In the genomic region with DNA sequence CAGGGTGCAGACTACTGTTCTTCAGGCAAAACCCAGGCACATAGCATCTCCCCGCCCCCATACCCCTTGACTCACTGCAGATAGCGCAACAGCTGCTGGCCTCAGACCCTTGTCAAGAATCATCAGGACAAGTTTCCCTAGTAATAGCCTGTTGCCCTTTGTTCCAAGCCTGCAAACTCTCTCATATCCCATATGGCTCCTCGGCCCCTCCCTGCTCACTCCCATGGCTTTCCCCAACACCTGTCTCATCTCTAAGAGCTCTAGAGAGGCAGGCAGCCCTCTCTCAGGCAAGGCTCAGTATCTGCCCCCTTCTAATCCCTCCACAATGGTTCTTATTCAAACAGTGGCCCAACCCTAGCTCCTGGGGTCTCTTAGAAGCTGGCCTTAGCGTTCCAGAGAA, we compare ENCODE assay signal across 9 mouse cellular contexts. TPM values are rescaled to one million over a fixed set of nuclear protein-coding genes. Genes with fewer than 3 reads are reported as not detected.
DNase-seq lines count a peak whose midpoint lies in the region; ATAC-seq and TF ChIP-seq lines count a peak whose summit lies in the region.
"Had no signal": no experiment of that assay in that cellular context is flagged by ENCODE, and none has a peak within 500 bp of the region (broad histone marks: within the 10 kb centered on the region; RNA-seq: fewer than 3 reads in every experiment).

No protein-coding gene starts in this region.

- intact Hi-C loops in left cerebral cortex, postnatal 25 days (cut with DNase I), result loop anchor here (2.0 kb wide), 1 partner anchor 18 kb away; no protein-coding TSS in a partner anchor

- H3K36me3 ChIP-seq in lung, embryonic 16.5 days (ENCODE audit: control insufficient read depth, insufficient read depth, low read length), result no peaks in the 10 kb centered on the region
- H3K36me3 ChIP-seq in forebrain, postnatal 0 days (ENCODE audit: insufficient read depth), result no peaks in the 10 kb centered on the region
- H3K36me3 ChIP-seq in midbrain, embryonic 11.5 days (ENCODE audit: control insufficient read depth, insufficient read depth, low read length), result no peaks in the 10 kb centered on the region
- H3K36me3 ChIP-seq in stomach, embryonic 16.5 days (ENCODE audit: control insufficient read depth, insufficient read depth, low read length), result no peaks in the 10 kb centered on the region

- WGBS in lung, embryonic 16.5 days, result 33% methylated on average over 4 of the region's 4 CpGs
- 47% methylated on average over 4 of the region's 4 CpGs for WGBS in forebrain, postnatal 0 days
- 42% methylated on average over 4 of the region's 4 CpGs for WGBS in midbrain, embryonic 11.5 days
- WGBS in stomach, embryonic 16.5 days, result 32% methylated on average over 4 of the region's 4 CpGs

- H3K4me3 ChIP-seq in lung, embryonic 16.5 days (ENCODE audit: low read length), result peak overlapping the region; percentile 79
- H3K4me3 ChIP-seq in forebrain, postnatal 0 days (ENCODE audit: low read depth, low read length), result peak overlapping the region; percentile 83; the same call in 1 of the 2 replicates
- H3K4me3 ChIP-seq in midbrain, embryonic 11.5 days (ENCODE audit: low read depth, low read length), result no peak overlapping the region
- H3K4me3 ChIP-seq in stomach, embryonic 16.5 days (replicated peaks; ENCODE audit: low read length), result peak overlapping the region; percentile 72

- peaks cover 2% of the 10 kb centered on the region; the same call in 1 of the 2 replicates for H3K27me3 ChIP-seq in lung, embryonic 16.5 days (ENCODE audit: control insufficient read depth, insufficient read depth, low read depth, low read length)
- no peaks in the 10 kb centered on the region for H3K27me3 ChIP-seq in forebrain, postnatal 0 days (ENCODE audit: insufficient read depth, low read length)
- H3K27me3 ChIP-seq in midbrain, embryonic 11.5 days (ENCODE audit: control insufficient read depth, insufficient read depth, low read length), result peaks cover 12% of the 10 kb centered on the region
- no peaks in the 10 kb centered on the region for H3K27me3 ChIP-seq in stomach, embryonic 16.5 days (ENCODE audit: control insufficient read depth, insufficient read depth, low read length)

- no peak for DNase-seq in lung, adult 18-20 months
- DNase-seq in forebrain, postnatal 0 days, result no peak
- DNase-seq in midbrain, embryonic 11.5 days (ENCODE audit: low spot score, missing footprints), result peak; percentile 87
- no peak for DNase-seq in thymus, postnatal 0 days (ENCODE audit: low spot score)
- DNase-seq in left cerebral cortex, postnatal 25 days (ENCODE audit: low spot score in 2 of 2), result no peak
- DNase-seq: layer of hippocampus, postnatal 36 days had no signal

- no peaks in the 10 kb centered on the region for H3K9me3 ChIP-seq in lung, embryonic 16.5 days (ENCODE audit: control insufficient read depth, low read length)
- H3K9me3 ChIP-seq in forebrain, postnatal 0 days (ENCODE audit: low read length), result no peaks in the 10 kb centered on the region
- H3K9me3 ChIP-seq in midbrain, embryonic 11.5 days (ENCODE audit: control insufficient read depth, low read length), result no peaks in the 10 kb centered on the region
- no peaks in the 10 kb centered on the region for H3K9me3 ChIP-seq in stomach, embryonic 16.5 days (replicated peaks; ENCODE audit: control insufficient read depth, low read length)

- H3K4me1 ChIP-seq in lung, embryonic 16.5 days (replicated peaks; ENCODE audit: control insufficient read depth, insufficient read depth, low read length), result peaks cover 51% of the 10 kb centered on the region
- peaks cover 15% of the 10 kb centered on the region; the same call in 1 of the 2 replicates for H3K4me1 ChIP-seq in forebrain, postnatal 0 days (ENCODE audit: insufficient read depth)
- H3K4me1 ChIP-seq in midbrain, embryonic 11.5 days (ENCODE audit: control insufficient read depth, insufficient read depth, low read length), result peaks cover 27% of the 10 kb centered on the region
- H3K4me1 ChIP-seq in stomach, embryonic 16.5 days (ENCODE audit: control insufficient read depth, insufficient read depth, low read length), result peaks cover 40% of the 10 kb centered on the region

- no peak for TF ChIP-seq CTCF in forebrain, postnatal 0 days (IDR thresholded peaks at IDR 0.05; ENCODE audit: low read depth)

- H3K27ac ChIP-seq in lung, embryonic 16.5 days (ENCODE audit: low read length), result peak overlapping the region; percentile 80
- no peak overlapping the region for H3K27ac ChIP-seq in forebrain, postnatal 0 days (ENCODE audit: low read depth, low read length)
- H3K27ac ChIP-seq in midbrain, embryonic 11.5 days (ENCODE audit: low read depth, low read length), result no peak overlapping the region
- peak overlapping the region; percentile 57 for H3K27ac ChIP-seq in stomach, embryonic 16.5 days (ENCODE audit: low read length)

- ATAC-seq in lung, embryonic 16.5 days (ENCODE audit: low read depth), result no peak
- ATAC-seq in forebrain, postnatal 0 days, result no peak
- no peak for ATAC-seq in midbrain, embryonic 11.5 days (ENCODE audit: low FRiP score)
- no peak for ATAC-seq in stomach, embryonic 16.5 days (ENCODE audit: insufficient read depth, low FRiP score)

- peak overlapping the region; percentile 96 for H3K4me2 ChIP-seq in lung, embryonic 16.5 days (ENCODE audit: low read depth, low read length)
- H3K4me2 ChIP-seq in forebrain, postnatal 0 days (ENCODE audit: low read depth), result peak overlapping the region; percentile 78
- peak overlapping the region; percentile 92; the same call in 1 of the 2 replicates for H3K4me2 ChIP-seq in midbrain, embryonic 11.5 days
- peak overlapping the region; percentile 89 for H3K4me2 ChIP-seq in stomach, embryonic 16.5 days (ENCODE audit: low read depth, low read length)

- H3K9ac ChIP-seq in lung, embryonic 16.5 days (ENCODE audit: low read length), result peak overlapping the region; percentile 92
- no peak overlapping the region for H3K9ac ChIP-seq in forebrain, postnatal 0 days
- no peak overlapping the region for H3K9ac ChIP-seq in midbrain, embryonic 11.5 days (ENCODE audit: low read length)
- peak overlapping the region; percentile 88; the same call in 1 of the 2 replicates for H3K9ac ChIP-seq in stomach, embryonic 16.5 days (ENCODE audit: low read length)

RNA-seq across cellular contexts. Expression of gene Rab15, which starts 2.1 kb away (rescaled TPM):
- polyA plus RNA-seq in lung, embryonic 16.5 days (2015; fragmentation: Nextera tagmentation; extraction: Ambion mirVana), result 34.8 and 35.8 TPM in 2 replicates
- total RNA-seq in forebrain, postnatal 0 days (2014; rRNA removed), result 75.1 and 83.0 TPM in 2 replicates
- polyA plus RNA-seq in forebrain, postnatal 0 days (2015; fragmentation: Nextera tagmentation; extraction: Ambion mirVana), result 43.7 and 52.6 TPM in 2 replicates
- 7.7 and 10.1 TPM in 2 replicates for polyA plus RNA-seq in midbrain, embryonic 11.5 days (2014; fragmentation: Nextera tagmentation; extraction: Ambion mirVana)
- polyA plus RNA-seq in stomach, embryonic 16.5 days (2015; fragmentation: Nextera tagmentation; extraction: Ambion mirVana), result 38.3 and 49.3 TPM in 2 replicates
- 23.6 and 27.0 TPM in 2 replicates for polyA plus RNA-seq in thymus, postnatal 0 days (2015; fragmentation: Nextera tagmentation; extraction: Ambion mirVana)
- 100 to 1,000 TPM; 267 to 271 TPM for total RNA-seq in left cerebral cortex, postnatal 25 days (2021)
- total RNA-seq: hematopoietic stem cell, adult 5-6 weeks had no signal

RNA-seq across cellular contexts. Expression of gene Gpx2, which starts 25.3 kb away (rescaled TPM):
- polyA plus RNA-seq in lung, embryonic 16.5 days (2015; fragmentation: Nextera tagmentation; extraction: Ambion mirVana), result 11.0 and 11.5 TPM in 2 replicates
- total RNA-seq in forebrain, postnatal 0 days (2014; rRNA removed), result not detected in 2 replicates
- polyA plus RNA-seq in forebrain, postnatal 0 days (2015; fragmentation: Nextera tagmentation; extraction: Ambion mirVana), result 0.31 TPM in 1 of 2 replicates, not detected in the other
- polyA plus RNA-seq in midbrain, embryonic 11.5 days (2014; fragmentation: Nextera tagmentation; extraction: Ambion mirVana), result not detected in 2 replicates
- polyA plus RNA-seq in stomach, embryonic 16.5 days (2015; fragmentation: Nextera tagmentation; extraction: Ambion mirVana), result 138 and 180 TPM in 2 replicates
- 1.7 and 2.1 TPM in 2 replicates for polyA plus RNA-seq in thymus, postnatal 0 days (2015; fragmentation: Nextera tagmentation; extraction: Ambion mirVana)
- total RNA-seq in left cerebral cortex, postnatal 25 days (2021), result under 1 TPM; 0.14 TPM
- total RNA-seq: hematopoietic stem cell, adult 5-6 weeks had no signal

RNA-seq across cellular contexts. Expression of gene Fntb, which starts 55.2 kb away (rescaled TPM):
- 39.0 and 40.4 TPM in 2 replicates for polyA plus RNA-seq in lung, embryonic 16.5 days (2015; fragmentation: Nextera tagmentation; extraction: Ambion mirVana)
- total RNA-seq in forebrain, postnatal 0 days (2014; rRNA removed), result 22.7 and 32.3 TPM in 2 replicates
- polyA plus RNA-seq in forebrain, postnatal 0 days (2015; fragmentation: Nextera tagmentation; extraction: Ambion mirVana), result 38.7 and 42.3 TPM in 2 replicates
- 42.7 and 43.5 TPM in 2 replicates for polyA plus RNA-seq in midbrain, embryonic 11.5 days (2014; fragmentation: Nextera tagmentation; extraction: Ambion mirVana)
- polyA plus RNA-seq in stomach, embryonic 16.5 days (2015; fragmentation: Nextera tagmentation; extraction: Ambion mirVana), result 34.4 and 37.4 TPM in 2 replicates
- 29.3 and 29.7 TPM in 2 replicates for polyA plus RNA-seq in thymus, postnatal 0 days (2015; fragmentation: Nextera tagmentation; extraction: Ambion mirVana)
- total RNA-seq in left cerebral cortex, postnatal 25 days (2021), result 10 to 100 TPM; 23.3 to 28.3 TPM

RNA-seq across cellular contexts. Expression of gene Churc1, which starts 55.3 kb away (rescaled TPM):
- 130 and 147 TPM in 2 replicates for polyA plus RNA-seq in lung, embryonic 16.5 days (2015; fragmentation: Nextera tagmentation; extraction: Ambion mirVana)
- total RNA-seq in forebrain, postnatal 0 days (2014; rRNA removed), result 75.7 and 84.4 TPM in 2 replicates
- polyA plus RNA-seq in forebrain, postnatal 0 days (2015; fragmentation: Nextera tagmentation; extraction: Ambion mirVana), result 115 and 146 TPM in 2 replicates
- 81.9 and 86.8 TPM in 2 replicates for polyA plus RNA-seq in midbrain, embryonic 11.5 days (2014; fragmentation: Nextera tagmentation; extraction: Ambion mirVana)
- 140 and 149 TPM in 2 replicates for polyA plus RNA-seq in stomach, embryonic 16.5 days (2015; fragmentation: Nextera tagmentation; extraction: Ambion mirVana)
- polyA plus RNA-seq in thymus, postnatal 0 days (2015; fragmentation: Nextera tagmentation; extraction: Ambion mirVana), result 206 and 258 TPM in 2 replicates
- total RNA-seq in left cerebral cortex, postnatal 25 days (2021), result 10 to 100 TPM; 32.0 to 34.3 TPM

Comparison
In these comparisons a context has a peak if more than half of its experiments do, and no peak if none do; other contexts are left out.
1. H3K27ac ChIP-seq: peak in lung, embryonic 16.5 days (single experiment) and stomach, embryonic 16.5 days (single experiment); none in forebrain, postnatal 0 days (single experiment) and midbrain, embryonic 11.5 days (single experiment).
2. H3K9ac ChIP-seq: peak in lung, embryonic 16.5 days (single experiment) and stomach, embryonic 16.5 days (single experiment); none in forebrain, postnatal 0 days (single experiment) and midbrain, embryonic 11.5 days (single experiment).
3. RNA of gene Gpx2, which starts 25.3 kb away (polyA plus RNA-seq): 138 to 180 TPM in stomach, embryonic 16.5 days; 11.0 to 11.5 TPM in lung, embryonic 16.5 days, 1.7 to 2.1 TPM in thymus, postnatal 0 days, 0.31 TPM in forebrain, postnatal 0 days and not detected in midbrain, embryonic 11.5 days; every median in the first group is over 10 times any median in the second.
4. Peak in every context shown above with its lines, with median percentiles within 50 percentile points of each other: H3K4me2 ChIP-seq.